Mouse (Mus musculus) megakaryocyte, embryonic 14.5 days (primary cell): ENCODE measurements around the gene Msgn1. TPM values are rescaled to one million over a fixed set of nuclear protein-coding genes. Genes with fewer than 3 reads are reported as not detected.

Experiments
- H3K27me3 ChIP-seq: replicated peaks from 2 replicates; pipeline ENCODE3; 2012; ENCODE audit warnings: inconsistent platforms
- H3K36me3 ChIP-seq: replicated peaks from 2 replicates; pipeline ENCODE3; 2012; ENCODE audit warnings: low read length, inconsistent platforms, mixed read lengths
- H3K4me1 ChIP-seq: 2 replicates; pipeline ENCODE4 v1.6.1; 2012; ENCODE audit warnings: inconsistent platforms
- H3K4me3 ChIP-seq: replicated peaks from 2 replicates; pipeline ENCODE3; 2012; ENCODE audit warnings: moderate library complexity, mild to moderate bottlenecking, inconsistent platforms
- H3K9me3 ChIP-seq: 2 replicates; pipeline ENCODE4 v1.6.1; 2012; ENCODE audit warnings: inconsistent platforms
- FLI1 ChIP-seq: IDR thresholded peaks from 2 replicates; pipeline ENCODE4 v1.6.1; 2012; ENCODE audit warnings: low read length, inconsistent platforms, mixed read lengths
- GATA1 ChIP-seq: IDR thresholded peaks from 3 replicates; pipeline ENCODE4 v1.6.1; 2012; ENCODE audit warnings: mixed read lengths, low read length, inconsistent platforms, borderline replicate concordance
- polyA plus RNA-seq: library from polyadenylated mRNA; stranded (reverse); fragments of >175 nt; gene quantifications from 2 replicates; pipeline ENCODE4 v1.2.3, GENCODE M21; 2012; ENCODE audit warnings: low replicate concordance; ENCODE audit not compliant: insufficient read depth

Msgn1 gene
- polyA plus RNA-seq, 1 experiment: not detected

DNA sequence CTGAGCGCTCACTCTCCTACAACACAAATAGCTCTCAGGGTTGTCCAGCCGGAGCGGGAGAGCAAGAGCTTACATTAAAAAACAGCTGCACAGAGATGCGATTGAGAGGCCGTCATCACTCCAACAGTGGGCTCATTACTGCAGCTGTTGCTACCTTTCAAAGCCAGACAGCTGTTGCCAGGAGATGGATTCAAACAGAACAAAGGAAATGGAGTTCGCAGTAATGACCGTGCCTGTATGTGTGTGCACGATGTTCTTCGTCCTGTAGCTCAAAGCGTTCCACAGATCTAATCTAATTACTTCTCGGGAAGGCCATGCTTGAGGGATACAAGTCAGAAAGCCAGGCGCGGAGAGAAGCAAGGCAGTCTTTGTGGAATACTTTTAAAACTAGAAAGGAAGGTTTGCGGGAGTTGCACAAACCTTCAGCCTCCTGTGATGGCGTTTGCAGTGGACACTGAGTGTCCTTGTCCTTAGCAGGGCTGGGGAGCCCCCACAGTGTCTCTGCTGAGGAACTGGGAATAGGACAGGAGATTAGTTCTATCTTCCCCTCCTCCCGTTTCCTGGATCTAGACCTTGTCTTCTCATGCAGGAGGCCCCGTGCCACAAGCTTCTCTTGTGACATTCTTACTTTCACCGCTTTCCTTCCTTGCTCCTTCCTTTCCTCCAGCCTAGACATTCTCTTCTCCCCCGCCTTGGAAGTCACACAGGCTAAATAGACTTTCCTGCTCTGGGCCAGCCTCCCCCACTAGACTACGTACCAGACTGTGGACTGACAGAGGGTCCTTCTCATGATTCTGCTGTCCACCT, 13.0 kb upstream of the Msgn1 start:
- Histone ChIP-seq H3K27me3 (peaks cover 3% of the 10 kb centered on the region), H3K4me1 (peaks cover 5% of the 10 kb centered on the region; the same call in 1 of the 2 replicates), H3K4me3 (no peak overlapping the region), H3K9me3 (no peaks in the 10 kb centered on the region), H3K36me3 (no peaks in the 10 kb centered on the region)
- no peak for TF ChIP-seq GATA1
- TF ChIP-seq FLI1: no peak

GRCm38 (mm10) chr12:11217726-11218250, 9.0 kb upstream of the Msgn1 start:
- TF ChIP-seq FLI1 (no peak), GATA1 (no peak)
- Histone ChIP-seq H3K4me3 (no peak overlapping the region), H3K4me1 (peaks cover 5% of the 10 kb centered on the region; the same call in 1 of the 2 replicates), H3K27me3 (no peaks in the 10 kb centered on the region), H3K36me3 (no peaks in the 10 kb centered on the region), H3K9me3 (no peaks in the 10 kb centered on the region)

DNA sequence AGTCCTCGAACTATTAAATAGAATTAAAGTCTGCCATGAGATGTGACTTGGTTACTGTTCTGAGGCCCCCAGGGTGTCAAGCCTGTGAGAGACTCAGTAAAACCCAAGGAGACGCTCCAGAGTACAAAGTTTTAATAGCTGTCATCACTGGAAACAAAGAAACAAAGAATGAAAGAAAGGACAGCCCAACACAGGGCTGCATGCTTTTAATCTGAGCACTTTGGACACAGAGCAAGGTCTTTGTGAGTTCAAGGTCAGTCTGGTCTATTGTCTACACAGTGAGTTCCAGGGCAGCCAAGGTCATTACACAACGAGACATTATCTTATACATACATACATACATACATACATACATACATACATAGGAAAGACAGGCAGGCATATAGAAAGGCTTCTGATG, 7.7 kb upstream of the Msgn1 start:
- Histone ChIP-seq H3K9me3 (no peaks in the 10 kb centered on the region), H3K4me3 (no peak overlapping the region), H3K4me1 (no peaks in the 10 kb centered on the region), H3K36me3 (no peaks in the 10 kb centered on the region), H3K27me3 (no peaks in the 10 kb centered on the region)
- TF ChIP-seq GATA1 (no peak), FLI1 (no peak)

- Histone ChIP-seq H3K27me3 (no peaks in the 10 kb centered on the region), H3K4me1 (no peaks in the 10 kb centered on the region), H3K9me3 (no peaks in the 10 kb centered on the region), H3K4me3 (no peak overlapping the region), H3K36me3 (no peaks in the 10 kb centered on the region)
- TF ChIP-seq GATA1 (no peak), FLI1 (no peak)
These were observed 6.8 kb upstream of the Msgn1 start for GRCm38 (mm10) chr12:11215555-11215954.

- TF ChIP-seq GATA1 (no peak), FLI1 (no peak)
- Histone ChIP-seq H3K9me3 (no peaks in the 10 kb centered on the region), H3K4me3 (no peak overlapping the region), H3K4me1 (no peaks in the 10 kb centered on the region), H3K27me3 (no peaks in the 10 kb centered on the region), H3K36me3 (no peaks in the 10 kb centered on the region)
These were observed 6.0 kb upstream of the Msgn1 start for GRCm38 (mm10) chr12:11214776-11215175.

DNA sequence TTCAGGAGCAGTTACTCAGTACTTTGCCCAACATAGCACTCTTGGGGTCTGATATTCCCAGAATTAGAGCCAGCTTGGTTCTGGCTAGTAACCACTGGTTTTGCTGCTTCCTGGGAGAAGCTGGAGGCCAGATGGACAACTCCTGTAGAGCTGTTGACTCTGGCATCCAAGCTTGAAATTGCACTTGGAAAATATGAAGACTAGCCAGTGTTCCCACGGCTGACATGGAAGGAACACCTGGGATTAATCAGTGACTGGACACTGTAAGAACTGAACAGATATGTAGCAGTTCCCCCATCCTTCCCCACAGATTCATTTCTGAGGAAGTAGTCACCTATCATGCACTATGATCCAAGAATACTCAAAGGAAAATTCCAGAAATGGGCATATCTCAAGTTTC, 4.1 kb upstream of the Msgn1 start:
- Histone ChIP-seq H3K4me1 (no peaks in the 10 kb centered on the region), H3K4me3 (no peak overlapping the region), H3K27me3 (peaks cover 12% of the 10 kb centered on the region), H3K36me3 (no peaks in the 10 kb centered on the region), H3K9me3 (no peaks in the 10 kb centered on the region)
- no peak for TF ChIP-seq GATA1

DNA sequence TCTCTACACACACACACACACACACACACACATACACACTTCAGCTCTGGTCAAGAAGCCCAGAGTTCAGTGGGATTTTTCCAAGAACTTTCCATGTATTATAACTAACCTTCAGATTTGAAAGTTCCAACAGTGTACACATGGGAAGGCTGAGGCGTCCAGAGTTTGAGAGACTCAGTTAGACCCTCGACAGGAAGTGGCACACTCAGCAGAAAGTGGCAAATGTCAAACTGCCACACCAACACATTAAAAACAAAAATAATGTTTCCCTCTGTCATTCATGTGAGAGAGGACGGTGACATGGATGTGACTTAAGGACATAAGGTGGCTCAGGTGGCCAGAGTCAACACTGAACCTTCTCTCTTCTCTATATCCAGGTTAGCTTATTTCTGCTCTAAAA, 1.6 kb upstream of the Msgn1 start:
- TF ChIP-seq GATA1: no peak
- TF ChIP-seq FLI1: no peak
- H3K4me3 ChIP-seq: no peak overlapping the region
- no peaks in the 10 kb centered on the region for H3K4me1 ChIP-seq
- peaks cover 12% of the 10 kb centered on the region for H3K27me3 ChIP-seq
- H3K36me3 ChIP-seq: no peaks in the 10 kb centered on the region
- H3K9me3 ChIP-seq: no peaks in the 10 kb centered on the region

GRCm38 (mm10) chr12:11209636-11210035, 864 bp upstream of the Msgn1 start:
- TF ChIP-seq FLI1: no peak
- no peak for TF ChIP-seq GATA1
- peaks cover 12% of the 10 kb centered on the region for H3K27me3 ChIP-seq

DNA sequence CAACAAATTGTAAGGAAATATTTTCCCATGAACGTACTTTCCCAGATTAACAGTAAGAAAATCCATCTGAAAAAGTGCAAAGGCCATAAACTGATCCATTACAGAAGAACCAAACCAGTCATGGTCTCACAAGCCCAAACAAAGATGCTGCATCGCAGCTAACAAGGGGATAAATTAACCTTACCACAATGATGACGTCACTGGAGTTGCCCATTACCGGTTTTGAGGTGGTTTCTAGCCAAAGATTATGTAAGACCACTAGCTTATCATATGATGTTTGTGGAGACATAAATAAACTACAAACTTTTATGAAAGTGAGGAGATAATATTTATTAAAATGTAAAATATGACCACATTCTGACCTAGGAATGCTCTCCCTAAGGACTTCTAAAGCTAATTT, 2.5 kb downstream of the Msgn1 start:
- Histone ChIP-seq H3K36me3 (no peaks in the 10 kb centered on the region), H3K27me3 (peaks cover 12% of the 10 kb centered on the region), H3K9me3 (no peaks in the 10 kb centered on the region), H3K4me3 (no peak overlapping the region), H3K4me1 (no peaks in the 10 kb centered on the region)
- no peak for TF ChIP-seq FLI1
- TF ChIP-seq GATA1: no peak

More at GRCm38 (mm10) chr12:11209636-11210035, 864 bp upstream of the Msgn1 start:
- no peaks in the 10 kb centered on the region for H3K9me3 ChIP-seq
- no peaks in the 10 kb centered on the region for H3K36me3 ChIP-seq
- no peaks in the 10 kb centered on the region for H3K4me1 ChIP-seq
- no peak overlapping the region for H3K4me3 ChIP-seq
